Comparison of ENCODE assay signal across 7 mouse cellular contexts in the genomic region with DNA sequence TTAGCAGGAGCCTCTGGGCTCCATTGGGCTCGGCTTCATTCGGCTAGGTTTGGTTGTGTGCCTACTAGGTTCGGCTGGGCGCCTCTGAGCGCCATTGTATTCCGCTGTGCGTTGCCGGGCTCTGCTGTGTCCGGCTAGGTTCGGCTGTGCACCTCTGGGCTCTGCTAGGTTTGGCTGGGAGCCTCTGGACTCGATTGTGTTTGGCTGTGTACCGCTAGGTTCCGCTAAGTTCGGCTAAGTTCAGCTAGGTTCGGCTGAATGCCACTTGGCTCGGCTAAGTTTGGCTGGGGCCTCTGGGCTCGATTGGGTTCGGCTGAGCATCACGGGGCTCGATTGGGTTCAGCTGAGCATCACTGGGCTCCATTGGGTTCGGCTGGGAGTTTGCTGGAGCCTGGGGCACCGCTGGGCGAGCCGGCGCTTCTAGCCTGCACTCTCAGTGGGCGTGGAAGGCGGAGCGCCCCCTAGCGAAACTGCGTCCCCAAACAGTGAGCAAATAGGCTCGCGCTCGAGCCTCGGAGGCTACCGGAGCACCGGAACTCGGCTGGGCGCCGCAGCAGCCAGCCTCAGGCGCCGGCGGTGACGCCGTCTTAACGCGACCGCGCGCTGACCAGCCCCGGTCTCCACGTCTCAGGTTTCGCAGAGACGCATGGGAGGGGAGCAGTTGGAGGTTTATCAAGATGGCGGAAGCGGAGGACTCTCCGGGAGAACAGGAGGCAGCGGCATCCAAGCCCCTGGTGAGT. TPM values are rescaled to one million over a fixed set of nuclear protein-coding genes. Genes with fewer than 3 reads are reported as not detected.
DNase-seq lines count a peak whose midpoint lies in the region; ATAC-seq and TF ChIP-seq lines count a peak whose summit lies in the region.

No protein-coding gene starts in this region.

- no peaks in the 10 kb centered on the region for H3K9me3 ChIP-seq in embryonic facial prominence, embryonic 11.5 days (replicated peaks; ENCODE audit: control insufficient read depth, low read length)
- H3K9me3 ChIP-seq in limb, embryonic 12.5 days: no peaks in the 10 kb centered on the region
- no peaks in the 10 kb centered on the region for H3K9me3 ChIP-seq in midbrain, embryonic 15.5 days

- peak overlapping the region; percentile 75 for H3K9ac ChIP-seq in embryonic facial prominence, embryonic 11.5 days (replicated peaks; ENCODE audit: low read length)
- H3K9ac ChIP-seq in limb, embryonic 12.5 days (replicated peaks): peak overlapping the region; percentile 64
- peak overlapping the region; percentile 57 for H3K9ac ChIP-seq in midbrain, embryonic 15.5 days

- peak; percentile 71 for TF ChIP-seq CTCF in spleen, adult 2 months (IDR thresholded peaks at IDR 0.05; ENCODE audit: extremely low read depth, insufficient read depth, insufficient read length, insufficient replicate concordance)

- no peaks in the 10 kb centered on the region for H3K36me3 ChIP-seq in embryonic facial prominence, embryonic 11.5 days (replicated peaks; ENCODE audit: control insufficient read depth, insufficient read depth, low read depth, low read length)
- peaks cover 5% of the 10 kb centered on the region; the same call in 1 of the 2 replicates for H3K36me3 ChIP-seq in limb, embryonic 12.5 days
- H3K36me3 ChIP-seq in midbrain, embryonic 15.5 days (replicated peaks): no peaks in the 10 kb centered on the region
- no peaks in the 10 kb centered on the region for H3K36me3 ChIP-seq in spleen, adult 2 months (ENCODE audit: control insufficient read depth, insufficient read depth, low read length)

- peak; percentile 93 for DNase-seq in adrenal gland, postnatal 14 days
- DNase-seq in embryonic facial prominence, embryonic 11.5 days (ENCODE audit: low spot score): peak; percentile 95
- peak; percentile 99 for DNase-seq in heart, adult 11 months
- DNase-seq in kidney, adult 18-20 months: peak; percentile 93
- DNase-seq in spleen, adult 2 months (ENCODE audit: low read depth in 1 of 2, low spot score in 2 of 2): peak; percentile 76 to 90

- peak; percentile 90 for ATAC-seq in embryonic facial prominence, embryonic 11.5 days (replicated peaks; ENCODE audit: insufficient number of reproducible peaks, low FRiP score, low TSS enrichment, low read depth)
- peak; percentile 91 for ATAC-seq in limb, embryonic 12.5 days (ENCODE audit: insufficient number of reproducible peaks, insufficient read depth, low FRiP score, low TSS enrichment, low read depth)
- peak; percentile 84 for ATAC-seq in midbrain, embryonic 15.5 days (replicated peaks)

- WGBS in embryonic facial prominence, embryonic 11.5 days: 16% methylated on average over 55 of the region's 57 CpGs
- 20% methylated on average over 57 of the region's 57 CpGs for WGBS in limb, embryonic 12.5 days
- WGBS in midbrain, embryonic 15.5 days: 29% methylated on average over 57 of the region's 57 CpGs
- 27% methylated on average over 57 of the region's 57 CpGs for WGBS in spleen, adult 2 months

- H3K4me2 ChIP-seq in embryonic facial prominence, embryonic 11.5 days (ENCODE audit: low read depth, low read length): peak overlapping the region; percentile 34
- peak overlapping the region; percentile 58 for H3K4me2 ChIP-seq in limb, embryonic 12.5 days
- peak overlapping the region; percentile 55 for H3K4me2 ChIP-seq in midbrain, embryonic 15.5 days

- H3K27me3 ChIP-seq in embryonic facial prominence, embryonic 11.5 days (ENCODE audit: control insufficient read depth, insufficient read depth, low read length): no peaks in the 10 kb centered on the region
- H3K27me3 ChIP-seq in limb, embryonic 12.5 days: peaks cover 7% of the 10 kb centered on the region; the same call in 1 of the 2 replicates
- H3K27me3 ChIP-seq in midbrain, embryonic 15.5 days (replicated peaks): 0 out of 2 replicates have a peak, but pooled peaks cover 4% of the 10 kb centered on the region
- no peaks in the 10 kb centered on the region for H3K27me3 ChIP-seq in spleen, adult 2 months (ENCODE audit: control insufficient read depth, insufficient read depth, low read length)

- no peaks in the 10 kb centered on the region for H3K4me1 ChIP-seq in embryonic facial prominence, embryonic 11.5 days (ENCODE audit: control insufficient read depth, insufficient read depth, low read length)
- 0 out of 2 replicates have a peak, but pooled peaks cover 4% of the 10 kb centered on the region for H3K4me1 ChIP-seq in limb, embryonic 12.5 days (replicated peaks)
- peaks cover 10% of the 10 kb centered on the region for H3K4me1 ChIP-seq in midbrain, embryonic 15.5 days
- H3K4me1 ChIP-seq in spleen, adult 2 months (ENCODE audit: control insufficient read depth, insufficient read depth, insufficient read length): peaks cover 3% of the 10 kb centered on the region; the same call in 1 of the 2 replicates

- peak overlapping the region; percentile 57 for H3K4me3 ChIP-seq in embryonic facial prominence, embryonic 11.5 days (ENCODE audit: low read depth, low read length)
- peak overlapping the region; percentile 55 for H3K4me3 ChIP-seq in limb, embryonic 12.5 days (replicated peaks)
- H3K4me3 ChIP-seq in midbrain, embryonic 15.5 days: peak overlapping the region; percentile 58
- H3K4me3 ChIP-seq in spleen, adult 2 months (ENCODE audit: extremely low read depth, insufficient read depth, insufficient read length): peak overlapping the region; percentile 98

- peak overlapping the region; percentile 79 for H3K27ac ChIP-seq in embryonic facial prominence, embryonic 11.5 days (replicated peaks; ENCODE audit: low read depth, low read length)
- peak overlapping the region; percentile 93 for H3K27ac ChIP-seq in limb, embryonic 12.5 days
- H3K27ac ChIP-seq in midbrain, embryonic 15.5 days: peak overlapping the region; percentile 93
- peak overlapping the region; percentile 93 for H3K27ac ChIP-seq in spleen, adult 2 months (ENCODE audit: insufficient read depth, low read length)

- no peak for TF ChIP-seq POLR2A in spleen, adult 2 months (IDR thresholded peaks at IDR 0.05; ENCODE audit: low read depth, low read length)

RNA-seq across cellular contexts. Expression of a gene that starts 1.6 kb away (rescaled TPM):
- 44.7 and 49.3 TPM in 2 replicates for total RNA-seq in adrenal gland, postnatal 14 days (2021)
- polyA plus RNA-seq in embryonic facial prominence, embryonic 11.5 days (2014; fragmentation: Nextera tagmentation; extraction: Ambion mirVana): 16.6 TPM in 2 replicates
- polyA plus RNA-seq in limb, embryonic 12.5 days (2016; fragmentation: Nextera tagmentation; extraction: Ambion mirVana): 16.8 and 16.9 TPM in 2 replicates
- 17.7 and 17.9 TPM in 2 replicates for polyA plus RNA-seq in midbrain, embryonic 15.5 days (2015; fragmentation: Nextera tagmentation; extraction: Ambion mirVana)
- 7.3 and 7.5 TPM in 2 replicates for polyA plus RNA-seq in spleen, adult 2 months (2012; rRNA removed)

RNA-seq across cellular contexts. Expression of a gene that starts 46.9 kb away (rescaled TPM):
- total RNA-seq in adrenal gland, postnatal 14 days (2021): 26.9 and 30.3 TPM in 2 replicates
- polyA plus RNA-seq in embryonic facial prominence, embryonic 11.5 days (2014; fragmentation: Nextera tagmentation; extraction: Ambion mirVana): 10.8 and 15.3 TPM in 2 replicates
- 18.5 TPM in 2 replicates for polyA plus RNA-seq in limb, embryonic 12.5 days (2016; fragmentation: Nextera tagmentation; extraction: Ambion mirVana)
- 40.1 and 46.6 TPM in 2 replicates for polyA plus RNA-seq in midbrain, embryonic 15.5 days (2015; fragmentation: Nextera tagmentation; extraction: Ambion mirVana)
- polyA plus RNA-seq in spleen, adult 2 months (2012; rRNA removed): 0.68 and 1.5 TPM in 2 replicates

Comparison
In these comparisons a context has a peak if more than half of its experiments do, and no peak if none do; other contexts are left out.
1. Peak in every context shown above with its lines: DNase-seq, ATAC-seq, H3K4me3 ChIP-seq and H3K27ac ChIP-seq.